Mouse (Mus musculus): ENCODE measurements around the gene Tstd2. TPM values are rescaled to one million over a fixed set of nuclear protein-coding genes. Genes with fewer than 3 reads are reported as not detected.
A peak's percentile ranks its signal among the peaks of the same experiment; 100 is the strongest.

The Tstd2 gene
- polyA plus RNA-seq, 1 experiment: 13.2 TPM

- 89% methylated on average over 8 of the region's 8 CpGs for WGBS
- DNase-seq: no peak
- no peak for TF ChIP-seq POLR2A (IDR thresholded peaks at IDR 0.05; ENCODE audit: borderline replicate concordance, extremely low read depth, low read depth, low read length)
- TF ChIP-seq CTCF (IDR thresholded peaks at IDR 0.05; ENCODE audit: insufficient read depth, low read length): no peak
- Histone ChIP-seq H3K4me3 (replicated peaks; ENCODE audit: extremely low read depth, low read depth, low read length) (no peak overlapping the region), H3K4me1 (ENCODE audit: control insufficient read depth, insufficient read depth, low read length) (no peaks in the 10 kb centered on the region)
These were observed 9.0 kb downstream of the Tstd2 start for GRCm38 (mm10) chr4:46129311-46130004.

- peak; percentile 99 for TF ChIP-seq CTCF (IDR thresholded peaks at IDR 0.05; ENCODE audit: insufficient read depth, low read length)
- TF ChIP-seq POLR2A (IDR thresholded peaks at IDR 0.05; ENCODE audit: borderline replicate concordance, extremely low read depth, low read depth, low read length): no peak
- no peaks in the 10 kb centered on the region for H3K4me1 ChIP-seq (ENCODE audit: control insufficient read depth, insufficient read depth, low read length)
- DNase-seq: peak; percentile 57
- 45% methylated on average over 2 of the region's 2 CpGs for WGBS
- H3K4me3 ChIP-seq (replicated peaks; ENCODE audit: extremely low read depth, low read depth, low read length): no peak overlapping the region
These were observed 12.0 kb downstream of the Tstd2 start for GRCm38 (mm10) chr4:46126541-46126940.

- TF ChIP-seq CTCF (IDR thresholded peaks at IDR 0.05; ENCODE audit: insufficient read depth, low read length) (no peak), POLR2A (IDR thresholded peaks at IDR 0.05; ENCODE audit: borderline replicate concordance, extremely low read depth, low read depth, low read length) (no peak)
- H3K4me3 ChIP-seq (replicated peaks; ENCODE audit: extremely low read depth, low read depth, low read length): no peak overlapping the region
- DNase-seq: no peak
- 80% methylated on average over 6 of the region's 6 CpGs for WGBS
- H3K4me1 ChIP-seq (ENCODE audit: control insufficient read depth, insufficient read depth, low read length): no peaks in the 10 kb centered on the region
These were observed 15.1 kb downstream of the Tstd2 start for GRCm38 (mm10) chr4:46123358-46123757.

- H3K4me1 ChIP-seq (ENCODE audit: control insufficient read depth, insufficient read depth, low read length): no peaks in the 10 kb centered on the region
- DNase-seq: no peak
- no peak for TF ChIP-seq CTCF (IDR thresholded peaks at IDR 0.05; ENCODE audit: insufficient read depth, low read length)
- TF ChIP-seq POLR2A (IDR thresholded peaks at IDR 0.05; ENCODE audit: borderline replicate concordance, extremely low read depth, low read depth, low read length): no peak
- WGBS: 88% methylated on average over 3 of the region's 3 CpGs
- no peak overlapping the region for H3K4me3 ChIP-seq (replicated peaks; ENCODE audit: extremely low read depth, low read depth, low read length)
These were observed 17.7 kb downstream of the Tstd2 start for GRCm38 (mm10) chr4:46120767-46121166.

GRCm38 (mm10) chr4:46119514-46120094 is 18.9 kb downstream of the Tstd2 start:
- no peak for TF ChIP-seq CTCF (IDR thresholded peaks at IDR 0.05; ENCODE audit: insufficient read depth, low read length)
- no peak for TF ChIP-seq POLR2A (IDR thresholded peaks at IDR 0.05; ENCODE audit: borderline replicate concordance, extremely low read depth, low read depth, low read length)
- Histone ChIP-seq H3K4me1 (ENCODE audit: control insufficient read depth, insufficient read depth, low read length) (no peaks in the 10 kb centered on the region), H3K4me3 (replicated peaks; ENCODE audit: extremely low read depth, low read depth, low read length) (no peak overlapping the region)
- DNase-seq: no peak
- WGBS: 94% methylated on average over 14 of the region's 14 CpGs

- WGBS: 91% methylated on average over 4 of the region's 4 CpGs
- DNase-seq: no peak
- Histone ChIP-seq H3K4me3 (replicated peaks; ENCODE audit: extremely low read depth, low read depth, low read length) (no peak overlapping the region), H3K4me1 (ENCODE audit: control insufficient read depth, insufficient read depth, low read length) (no peaks in the 10 kb centered on the region)
- no peak for TF ChIP-seq POLR2A (IDR thresholded peaks at IDR 0.05; ENCODE audit: borderline replicate concordance, extremely low read depth, low read depth, low read length)
- TF ChIP-seq CTCF (IDR thresholded peaks at IDR 0.05; ENCODE audit: insufficient read depth, low read length): no peak
These were observed 21.0 kb downstream of the Tstd2 start for GRCm38 (mm10) chr4:46117536-46117935.

GRCm38 (mm10) chr4:46116544-46117175 is 21.8 kb downstream of the Tstd2 start:
- Histone ChIP-seq H3K4me1 (ENCODE audit: control insufficient read depth, insufficient read depth, low read length) (no peaks in the 10 kb centered on the region), H3K4me3 (replicated peaks; ENCODE audit: extremely low read depth, low read depth, low read length) (no peak overlapping the region)
- WGBS: 80% methylated on average over 10 of the region's 10 CpGs
- DNase-seq: no peak
- no peak for TF ChIP-seq POLR2A (IDR thresholded peaks at IDR 0.05; ENCODE audit: borderline replicate concordance, extremely low read depth, low read depth, low read length)
- TF ChIP-seq CTCF (IDR thresholded peaks at IDR 0.05; ENCODE audit: insufficient read depth, low read length): no peak

- no peak for DNase-seq
- WGBS: 57% methylated on average over 1 of the region's 1 CpGs
- H3K4me1 ChIP-seq (ENCODE audit: control insufficient read depth, insufficient read depth, low read length): no peaks in the 10 kb centered on the region
These were observed 23.2 kb downstream of the Tstd2 start for GRCm38 (mm10) chr4:46115308-46115707.

GRCm38 (mm10) chr4:46111361-46111760 is 27.1 kb downstream of the Tstd2 start:
- H3K4me3 ChIP-seq (replicated peaks; ENCODE audit: extremely low read depth, low read depth, low read length): no peak overlapping the region
- 51% methylated on average over 3 of the region's 3 CpGs for WGBS
- no peak for DNase-seq
- no peaks in the 10 kb centered on the region for H3K4me1 ChIP-seq (ENCODE audit: control insufficient read depth, insufficient read depth, low read length)
- TF ChIP-seq CTCF (IDR thresholded peaks at IDR 0.05; ENCODE audit: insufficient read depth, low read length): no peak
- TF ChIP-seq POLR2A (IDR thresholded peaks at IDR 0.05; ENCODE audit: borderline replicate concordance, extremely low read depth, low read depth, low read length): no peak

More at GRCm38 (mm10) chr4:46115308-46115707, 23.2 kb downstream of the Tstd2 start:
- H3K4me3 ChIP-seq (replicated peaks; ENCODE audit: extremely low read depth, low read depth, low read length): no peak overlapping the region
- TF ChIP-seq CTCF (IDR thresholded peaks at IDR 0.05; ENCODE audit: insufficient read depth, low read length) (no peak), POLR2A (IDR thresholded peaks at IDR 0.05; ENCODE audit: borderline replicate concordance, extremely low read depth, low read depth, low read length) (no peak)
